Mouse (Mus musculus): ENCODE data around the gene Ptprt.
"Not testable (repeated sequence)": the region's sequence is repeated elsewhere in the genome, so short reads cannot be mapped to it uniquely, and the experiment has no call there.

The Ptprt gene

GRCm38 (mm10) chr2:162210564-162210963 lies 450.4 kb downstream of the Ptprt start:
- no peak for DNase-seq (ENCODE audit: low spot score in 2 of 2)

- no peak for DNase-seq (ENCODE audit: low spot score in 2 of 2)
These were observed 463.6 kb downstream of the Ptprt start for GRCm38 (mm10) chr2:162197316-162197715.

- no peak for DNase-seq (ENCODE audit: low spot score in 2 of 2)
These were observed 478.1 kb downstream of the Ptprt start for GRCm38 (mm10) chr2:162182621-162183475.

- no peak for DNase-seq (ENCODE audit: low spot score in 2 of 2)
These were observed 479.1 kb downstream of the Ptprt start for GRCm38 (mm10) chr2:162181826-162182225.

GRCm38 (mm10) chr2:162172529-162172928 lies 488.4 kb downstream of the Ptprt start:
- DNase-seq (ENCODE audit: low spot score in 2 of 2) = no peak

GRCm38 (mm10) chr2:162141845-162142411 lies 519.0 kb downstream of the Ptprt start:
- DNase-seq (ENCODE audit: low spot score in 2 of 2) = no peak

GRCm38 (mm10) chr2:162136176-162136575 lies 524.8 kb downstream of the Ptprt start:
- not testable (repeated sequence) for DNase-seq (ENCODE audit: low spot score in 2 of 2)

- peak; percentile 7 to 11 for DNase-seq (ENCODE audit: low spot score in 2 of 2)
These were observed 529.2 kb downstream of the Ptprt start for GRCm38 (mm10) chr2:162131607-162132304.

GRCm38 (mm10) chr2:162129896-162130295 lies 531.1 kb downstream of the Ptprt start:
- no peak for DNase-seq (ENCODE audit: low spot score in 2 of 2)

GRCm38 (mm10) chr2:162118041-162118440 lies 542.9 kb downstream of the Ptprt start:
- no peak for DNase-seq (ENCODE audit: low spot score in 2 of 2)

- no peak for DNase-seq (ENCODE audit: low spot score in 2 of 2)
These were observed 578.6 kb downstream of the Ptprt start for GRCm38 (mm10) chr2:162082391-162082790.

- no peak for DNase-seq (ENCODE audit: low spot score in 2 of 2)
These were observed 580.1 kb downstream of the Ptprt start for GRCm38 (mm10) chr2:162080717-162081398.

- DNase-seq (ENCODE audit: low spot score in 2 of 2) = no peak
These were observed 582.2 kb downstream of the Ptprt start for GRCm38 (mm10) chr2:162078571-162079280.

GRCm38 (mm10) chr2:162052816-162053215 lies 608.1 kb downstream of the Ptprt start:
- DNase-seq (ENCODE audit: low spot score in 2 of 2) = no peak

- no peak for DNase-seq (ENCODE audit: low spot score in 2 of 2)
These were observed 610.7 kb downstream of the Ptprt start for GRCm38 (mm10) chr2:162050198-162050597.

GRCm38 (mm10) chr2:162035615-162036014 lies 625.3 kb downstream of the Ptprt start:
- DNase-seq (ENCODE audit: low spot score in 2 of 2) = no peak

- DNase-seq (ENCODE audit: low spot score in 2 of 2) = no peak
These were observed 629.3 kb downstream of the Ptprt start for GRCm38 (mm10) chr2:162031636-162032035.

- DNase-seq (ENCODE audit: low spot score in 2 of 2) = no peak
These were observed 659.9 kb downstream of the Ptprt start for GRCm38 (mm10) chr2:162001016-162001415.

GRCm38 (mm10) chr2:161982311-161982710 lies 678.6 kb downstream of the Ptprt start:
- no peak for DNase-seq (ENCODE audit: low spot score in 2 of 2)

GRCm38 (mm10) chr2:161961179-161962163 lies 699.5 kb downstream of the Ptprt start:
- no peak for DNase-seq (ENCODE audit: low spot score in 2 of 2)
